Mouse (Mus musculus) heart, embryonic 15.5 days (tissue): ENCODE results near the gene Tmem59l. TPM values are rescaled to one million over a fixed set of nuclear protein-coding genes. Genes with fewer than 3 reads are reported as not detected.

Source experiments
- ATAC-seq: fragments of 200-750 bp; cut with Nextera tagmentation; replicated peaks from 2 replicates; pipeline ENCODE4 v1.8.0; 2017; ENCODE audit warnings: low read depth, moderate TSS enrichment; ENCODE audit not compliant: insufficient number of reproducible peaks, insufficient read depth, low FRiP score
- H3K27ac ChIP-seq: fragments of 300-500 bp; sonication (generic); 2 replicates; pipeline ENCODE4 v1.5.1; 2015; ENCODE audit warnings: mild to moderate bottlenecking, inconsistent platforms
- H3K27me3 ChIP-seq: fragments of 300-500 bp; sonication (generic); 2 replicates; pipeline ENCODE4 v1.6.1; 2015; ENCODE audit warnings: inconsistent platforms
- H3K36me3 ChIP-seq: fragments of 300-500 bp; sonication (generic); 2 replicates; pipeline ENCODE4 v1.6.1; 2015; ENCODE audit warnings: mild to moderate bottlenecking, inconsistent platforms
- H3K4me1 ChIP-seq: fragments of 300-500 bp; sonication (generic); replicated peaks from 2 replicates; pipeline ENCODE4 v1.6.1; 2015; ENCODE audit warnings: inconsistent platforms
- H3K4me2 ChIP-seq: fragments of 300-500 bp; sonication (generic); 2 replicates; pipeline ENCODE4 v1.6.1; 2015; ENCODE audit warnings: inconsistent platforms, mild to moderate bottlenecking, moderate library complexity
- H3K4me3 ChIP-seq: fragments of 300-500 bp; sonication (generic); 2 replicates; pipeline ENCODE4 v1.5.1; 2015; ENCODE audit warnings: mild to moderate bottlenecking, inconsistent platforms
- H3K9ac ChIP-seq: fragments of 300-500 bp; sonication (generic); 2 replicates; pipeline ENCODE4 v1.6.1; 2015; ENCODE audit warnings: mild to moderate bottlenecking, inconsistent platforms
- H3K9me3 ChIP-seq: fragments of 300-500 bp; sonication (generic); replicated peaks from 2 replicates; pipeline ENCODE4 v1.6.1; 2016; ENCODE audit warnings: inconsistent platforms
- WGBS: fragments of 180-500 bp; shearing (Covaris S2); methylation state at CpG from one replicate; pipeline ENCODE4 v1.1.7; 2015; ENCODE audit warnings: mixed read lengths; 5-methylcytosine and 5-hydroxymethylcytosine counted together
- polyA plus RNA-seq: library from polyadenylated mRNA; unstranded; fragments of >200 nt; fragmentation: Nextera tagmentation; extraction: Ambion mirVana; gene quantifications from 2 replicates; pipeline ENCODE4 v1.2.1, GENCODE M21; 2015

Tmem59l gene
- polyA plus RNA-seq, 1 experiment from 2014 or later: 0.24 TPM

DNA sequence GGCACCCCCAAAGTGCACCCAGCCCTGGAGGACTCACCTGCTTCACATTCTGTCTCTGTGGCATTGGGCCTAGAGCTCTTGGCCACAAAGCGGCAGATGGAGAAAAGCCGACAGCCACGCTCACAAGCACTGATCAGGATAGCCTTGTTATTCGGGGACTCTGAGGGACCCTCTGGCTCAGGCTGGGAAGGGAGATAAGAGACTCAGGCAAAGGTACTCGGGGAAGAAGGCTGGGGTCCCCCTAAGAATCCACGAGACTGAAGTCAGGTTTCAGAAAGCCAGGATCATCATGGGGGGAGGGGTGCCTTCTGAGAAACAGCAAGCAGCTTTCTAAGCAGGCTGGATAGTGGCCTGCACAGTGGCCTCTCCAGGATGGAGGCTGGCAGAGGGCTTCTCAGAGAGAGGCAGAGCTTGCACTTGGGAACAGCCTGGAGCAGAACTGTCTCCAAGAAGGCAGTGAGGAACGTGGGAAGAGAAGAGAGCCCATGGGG is 922 bp downstream of the Tmem59l start:
- ATAC-seq: no peak
- no peaks in the 10 kb centered on the region for H3K9me3 ChIP-seq
- peaks cover 27% of the 10 kb centered on the region for H3K4me1 ChIP-seq
- 45% methylated on average over 7 of the region's 7 CpGs for WGBS
- H3K4me3 ChIP-seq: no peak overlapping the region
- H3K9ac ChIP-seq: no peak overlapping the region
- H3K4me2 ChIP-seq: no peak overlapping the region
- peaks cover 94% of the 10 kb centered on the region for H3K27me3 ChIP-seq
- H3K36me3 ChIP-seq: no peaks in the 10 kb centered on the region
- no peak overlapping the region for H3K27ac ChIP-seq

GRCm38 (mm10) chr8:70482943-70483342 is 4.2 kb downstream of the Tmem59l start:
- Histone ChIP-seq H3K27me3 (peaks cover 78% of the 10 kb centered on the region), H3K4me1 (peaks cover 8% of the 10 kb centered on the region), H3K27ac (no peak overlapping the region), H3K9me3 (no peaks in the 10 kb centered on the region), H3K4me2 (no peak overlapping the region), H3K9ac (no peak overlapping the region), H3K4me3 (no peak overlapping the region), H3K36me3 (no peaks in the 10 kb centered on the region)
- 46% methylated on average over 2 of the region's 2 CpGs for WGBS
- no peak for ATAC-seq

DNA sequence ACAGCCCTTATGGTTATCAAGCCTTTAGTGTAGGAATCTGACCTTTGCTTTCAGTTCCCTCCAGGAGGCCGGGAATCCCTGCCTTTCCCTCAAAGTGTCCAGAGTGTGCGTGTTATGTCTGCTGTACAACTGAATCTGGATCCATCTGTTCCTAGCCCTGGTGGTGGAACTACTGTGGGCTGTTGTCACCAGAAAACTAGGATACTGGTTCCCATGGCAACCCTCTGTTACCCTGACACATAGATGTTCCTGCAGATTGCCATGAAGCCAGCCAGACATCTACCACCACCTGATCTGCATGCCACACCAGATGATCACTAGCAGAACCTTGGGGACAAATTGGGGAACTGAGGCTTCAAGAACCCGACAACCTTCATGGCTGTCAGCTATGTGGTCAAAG is 5.2 kb downstream of the Tmem59l start:
- Histone ChIP-seq H3K4me2 (no peak overlapping the region), H3K27ac (no peak overlapping the region), H3K36me3 (no peaks in the 10 kb centered on the region), H3K27me3 (peaks cover 73% of the 10 kb centered on the region), H3K4me1 (peaks cover 11% of the 10 kb centered on the region), H3K4me3 (no peak overlapping the region), H3K9me3 (no peaks in the 10 kb centered on the region), H3K9ac (no peak overlapping the region)
- ATAC-seq: no peak
- WGBS: 63% methylated on average over 3 of the region's 3 CpGs

- 0 out of 2 replicates have a peak overlapping the region, but pooled peaks have one; percentile 60 for H3K27ac ChIP-seq
- WGBS: 5% methylated on average over 21 of the region's 21 CpGs
- no peak overlapping the region for H3K9ac ChIP-seq
Observed at GRCm38 (mm10) chr8:70477269-70477982, 9.7 kb downstream of the Tmem59l start.

GRCm38 (mm10) chr8:70476333-70477268 is 10.6 kb downstream of the Tmem59l start, which contains the start of gene Klhl26:
Gene Klhl26 (minus strand): TSS chr8:70476968.
- Histone ChIP-seq H3K27me3 (peaks cover 21% of the 10 kb centered on the region), H3K4me2 (peak within 1 kb of the TSS; percentile 89), H3K4me3 (peak within 1 kb of the TSS; percentile 88), H3K4me1 (peaks cover 22% of the 10 kb centered on the region), H3K27ac (peak within 1 kb of the TSS; percentile 60), H3K9me3 (no peaks in the 10 kb centered on the region), H3K36me3 (no peaks in the 10 kb centered on the region), H3K9ac (peak within 1 kb of the TSS; percentile 95)
- ATAC-seq: peak; percentile 89
- WGBS: under 1% methylated on average over 53 of the region's 53 CpGs

More at GRCm38 (mm10) chr8:70477269-70477982, 9.7 kb downstream of the Tmem59l start:
- H3K9me3 ChIP-seq: no peaks in the 10 kb centered on the region
- no peaks in the 10 kb centered on the region for H3K36me3 ChIP-seq
- peak; percentile 5; the same call in 1 of the 2 replicates for ATAC-seq
- peak overlapping the region; percentile 89 for H3K4me2 ChIP-seq
- peaks cover 29% of the 10 kb centered on the region for H3K27me3 ChIP-seq
- peak overlapping the region; percentile 88 for H3K4me3 ChIP-seq
- peaks cover 22% of the 10 kb centered on the region for H3K4me1 ChIP-seq

DNA sequence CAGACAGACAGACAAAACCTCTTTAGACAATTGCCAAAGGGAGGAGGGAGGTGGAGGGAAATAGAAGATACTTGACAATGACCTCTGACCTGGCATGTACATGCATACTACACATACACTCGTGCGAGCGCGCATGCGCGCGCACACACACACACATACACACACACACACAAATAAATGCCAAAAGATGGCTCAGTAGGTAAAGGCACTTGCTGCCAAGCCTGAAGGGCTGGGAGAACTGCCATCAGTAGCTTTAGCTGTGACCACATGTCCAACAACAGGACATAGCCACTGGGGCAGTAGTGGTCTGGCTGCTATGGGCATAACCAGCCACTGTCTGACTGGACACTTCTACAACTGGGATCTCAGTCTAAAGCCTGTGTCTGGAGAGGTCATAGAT is 15.3 kb downstream of the Tmem59l start:
- H3K4me2 ChIP-seq: no peak overlapping the region
- 95% methylated on average over 7 of the region's 7 CpGs for WGBS
- no peaks in the 10 kb centered on the region for H3K9me3 ChIP-seq
- H3K4me1 ChIP-seq: peaks cover 46% of the 10 kb centered on the region
- no peaks in the 10 kb centered on the region for H3K27me3 ChIP-seq
- H3K9ac ChIP-seq: no peak overlapping the region
- no peak overlapping the region for H3K27ac ChIP-seq
- no peaks in the 10 kb centered on the region for H3K36me3 ChIP-seq
- no peak for ATAC-seq
- H3K4me3 ChIP-seq: no peak overlapping the region

GRCm38 (mm10) chr8:70469938-70470337 is 17.2 kb downstream of the Tmem59l start:
- ATAC-seq: no peak
- H3K36me3 ChIP-seq: no peaks in the 10 kb centered on the region
- H3K4me1 ChIP-seq: peaks cover 43% of the 10 kb centered on the region
- no peak overlapping the region for H3K4me3 ChIP-seq
- no peak overlapping the region for H3K27ac ChIP-seq
- WGBS: 41% methylated on average over 2 of the region's 2 CpGs
- no peaks in the 10 kb centered on the region for H3K27me3 ChIP-seq
- H3K9ac ChIP-seq: no peak overlapping the region
- no peak overlapping the region for H3K4me2 ChIP-seq
- no peaks in the 10 kb centered on the region for H3K9me3 ChIP-seq

GRCm38 (mm10) chr8:70469295-70469916 is 17.8 kb downstream of the Tmem59l start:
- no peaks in the 10 kb centered on the region for H3K9me3 ChIP-seq
- H3K9ac ChIP-seq: no peak overlapping the region
- H3K4me2 ChIP-seq: no peak overlapping the region; the same call in 1 of the 2 replicates
- no peak overlapping the region for H3K4me3 ChIP-seq
- 28% methylated on average over 10 of the region's 10 CpGs for WGBS
- peak overlapping the region; percentile 46 for H3K27ac ChIP-seq
- peaks cover 46% of the 10 kb centered on the region for H3K4me1 ChIP-seq
- peak; percentile 55; the same call in 1 of the 2 replicates for ATAC-seq
- H3K27me3 ChIP-seq: no peaks in the 10 kb centered on the region
- no peaks in the 10 kb centered on the region for H3K36me3 ChIP-seq

DNA sequence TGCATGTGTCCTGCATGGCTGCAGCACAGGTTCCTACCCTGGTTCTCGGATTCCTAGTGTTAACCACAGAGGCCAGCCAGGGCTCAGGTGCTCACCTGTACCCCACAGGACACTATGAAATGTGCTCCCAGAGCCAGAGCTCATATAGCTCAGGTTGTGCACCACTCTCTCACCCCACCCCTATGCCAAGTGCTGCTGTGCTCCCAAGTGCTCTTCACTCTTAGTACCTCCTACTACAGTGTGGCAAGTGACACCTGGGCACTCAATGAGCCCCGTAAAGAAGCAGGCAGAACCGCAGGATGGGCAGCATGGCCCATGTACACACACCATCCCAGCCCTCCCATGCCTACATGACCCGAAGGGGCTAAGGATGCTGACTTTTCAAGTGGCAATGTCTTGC is 18.4 kb downstream of the Tmem59l start:
- Histone ChIP-seq H3K9ac (no peak overlapping the region), H3K4me1 (peaks cover 46% of the 10 kb centered on the region), H3K36me3 (no peaks in the 10 kb centered on the region), H3K9me3 (no peaks in the 10 kb centered on the region), H3K27me3 (no peaks in the 10 kb centered on the region), H3K4me3 (no peak overlapping the region), H3K4me2 (no peak overlapping the region), H3K27ac (no peak overlapping the region)
- no peak for ATAC-seq
- 85% methylated on average over 4 of the region's 4 CpGs for WGBS

- H3K9ac ChIP-seq: no peak overlapping the region
- no peak overlapping the region for H3K27ac ChIP-seq
- no peaks in the 10 kb centered on the region for H3K9me3 ChIP-seq
- 33% methylated on average over 1 of the region's 1 CpGs for WGBS
- no peaks in the 10 kb centered on the region for H3K27me3 ChIP-seq
- H3K4me3 ChIP-seq: no peak overlapping the region
- ATAC-seq: no peak
- H3K4me1 ChIP-seq: peaks cover 48% of the 10 kb centered on the region
- H3K36me3 ChIP-seq: no peaks in the 10 kb centered on the region
- H3K4me2 ChIP-seq: no peak overlapping the region
Observed at GRCm38 (mm10) chr8:70467907-70468306, 19.3 kb downstream of the Tmem59l start.
